Mouse (Mus musculus) ES-E14 (cell line): ENCODE measurements at regions not wholly inside any gene's neighbourhood (a gene's known extent, or its start where the extent isn't known, plus 50 kb on each side); places are given as distances from the start of the nearest gene placed in this dataset.

Source experiments
- DNase-seq: peaks from one replicate; pipeline ENCODE4 v3.0.0-alpha.2; 2013; ENCODE audit warnings: low read depth, low spot score
- H3K27ac ChIP-seq: 2 replicates; pipeline ENCODE4 v1.5.1; 2012; ENCODE audit warnings: low read depth, mild to moderate bottlenecking, low read length, moderate library complexity, mixed read lengths; ENCODE audit not compliant: poor library complexity, insufficient read depth, severe bottlenecking
- H3K36me3 ChIP-seq: 2 replicates; pipeline ENCODE4 v1.6.1; 2012; ENCODE audit warnings: mild to moderate bottlenecking, low read length, moderate library complexity, mixed read lengths; ENCODE audit not compliant: control insufficient read depth, poor library complexity, insufficient read depth, severe bottlenecking
- H3K4me1 ChIP-seq, 2 experiments: fragments of 150-350 bp in 1 of 2; sonication (generic) in 1 of 2; 2 replicates each; pipeline ENCODE4 v1.6.1; 2012; ENCODE audit warnings: low read length in 2 of 2, mild to moderate bottlenecking in 1 of 2, mixed read lengths in 1 of 2; ENCODE audit not compliant: control insufficient read depth in 2 of 2, insufficient read depth in 2 of 2, poor library complexity in 1 of 2
- H3K4me3 ChIP-seq, 2 experiments: fragments of 150-350 bp in 1 of 2; sonication (generic) in 1 of 2; 2 replicates each; pipeline ENCODE4 v1.5.1; 2012; ENCODE audit warnings: low read length in 2 of 2, low read depth in 1 of 2, mild to moderate bottlenecking in 1 of 2, mixed read lengths in 1 of 2; ENCODE audit not compliant: insufficient read depth in 1 of 2, poor library complexity in 1 of 2, severe bottlenecking in 1 of 2
- H3K9ac ChIP-seq: 2 replicates; pipeline ENCODE4 v1.6.1; 2012; ENCODE audit warnings: low read depth, mild to moderate bottlenecking, low read length, mixed read lengths; ENCODE audit not compliant: poor library complexity, insufficient read depth, severe bottlenecking
- H3K9me3 ChIP-seq: fragments of 150-350 bp; sonication (generic); 2 replicates; pipeline ENCODE4 v1.6.1; 2012; ENCODE audit warnings: low read depth, mild to moderate bottlenecking, low read length; ENCODE audit not compliant: control insufficient read depth, insufficient read depth
- CHD2 ChIP-seq: IDR thresholded peaks from 2 replicates; pipeline ENCODE4 v1.6.1; 2014; ENCODE audit warnings: mild to moderate bottlenecking, low read depth, low read length, inconsistent platforms
- HCFC1 ChIP-seq: IDR thresholded peaks from 2 replicates; pipeline ENCODE4 v1.6.1; 2012; ENCODE audit warnings: low read length, inconsistent platforms, borderline replicate concordance; ENCODE audit not compliant: insufficient read depth
- MAFK ChIP-seq: IDR thresholded peaks from 2 replicates; pipeline ENCODE4 v1.6.1; 2014; ENCODE audit warnings: mild to moderate bottlenecking, low read depth, low read length, inconsistent platforms; ENCODE audit not compliant: insufficient read depth
- ZC3H11A ChIP-seq: IDR thresholded peaks from 2 replicates; pipeline ENCODE4 v1.6.1; 2012; ENCODE audit warnings: low read depth, mild to moderate bottlenecking, inconsistent platforms, low read length, borderline replicate concordance
- ZNF384 ChIP-seq: IDR thresholded peaks from 2 replicates; pipeline ENCODE4 v1.6.1; 2012; ENCODE audit warnings: low read depth, low read length, inconsistent platforms
- in situ Hi-C, 2 experiments: fragments of 600-800 bp; cut with MboI; formaldehyde crosslinking; loops; one replicate each; pipeline ENCODE4 v1.15.1; 2025; ENCODE audit warnings: low sequenced_read_pairs in 2 of 2, inconsistent platforms in 1 of 2; ENCODE audit not compliant: unreplicated experiment in 2 of 2

- Histone ChIP-seq H3K4me1 (peaks cover 2 to 5% of the 10 kb centered on the region in 2 experiments; a peak in 2 of 4 replicates), H3K9ac (no peak overlapping the region), H3K36me3 (no peaks in the 10 kb centered on the region), H3K27ac (no peak overlapping the region), H3K9me3 (no peaks in the 10 kb centered on the region), H3K4me3 (no peak overlapping the region)
- in situ Hi-C loops: no loop called here
- TF ChIP-seq ZC3H11A (no peak), MAFK (no peak), CHD2 (no peak), ZNF384 (no peak), HCFC1 (no peak)
- no peak for DNase-seq
Measured at GRCm38 (mm10) chr12:12715956-12716669, 225.6 kb downstream of the Mycn start.

- H3K27ac ChIP-seq: no peak overlapping the region
- no peaks in the 10 kb centered on the region for H3K9me3 ChIP-seq
- no peak overlapping the region for H3K4me3 ChIP-seq
- in situ Hi-C loops: no loop called here
- no peak for TF ChIP-seq MAFK
- TF ChIP-seq CHD2: no peak
- TF ChIP-seq ZNF384: no peak
- TF ChIP-seq ZC3H11A: no peak
- TF ChIP-seq HCFC1: no peak
- peak; percentile 47 for DNase-seq
- no peak overlapping the region for H3K9ac ChIP-seq
- no peaks in the 10 kb centered on the region for H3K36me3 ChIP-seq
- peaks cover 2 to 5% of the 10 kb centered on the region in 2 experiments; a peak in 2 of 4 replicates for H3K4me1 ChIP-seq
Measured at GRCm38 (mm10) chr12:12715528-12715927, 226.2 kb downstream of the Mycn start.

DNA sequence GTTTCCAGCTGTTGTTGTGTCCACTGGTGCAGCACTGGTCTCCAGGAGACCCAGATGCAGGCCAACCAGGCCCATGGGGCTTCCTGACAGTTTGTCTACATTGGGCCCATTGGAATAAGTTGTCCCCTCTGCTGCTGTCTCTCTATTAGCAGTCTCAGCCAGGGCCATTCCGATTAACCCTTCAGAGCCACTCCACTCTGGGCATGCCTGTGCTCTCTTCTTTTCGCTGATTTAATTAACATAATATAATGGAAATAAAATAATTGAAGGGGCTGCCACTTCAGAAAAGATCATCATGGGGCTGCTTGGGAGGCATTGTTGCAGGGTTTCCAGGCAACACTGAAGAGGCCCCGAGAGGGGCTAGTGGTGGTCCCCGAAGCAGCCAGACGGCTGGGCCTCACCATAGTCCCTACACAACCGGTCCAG is 231.5 kb downstream of the Mycn start:
- H3K4me3 ChIP-seq: no peak overlapping the region
- no peak for DNase-seq
- no peak for TF ChIP-seq CHD2
- no peak for TF ChIP-seq MAFK
- no peak for TF ChIP-seq ZNF384
- TF ChIP-seq HCFC1: no peak
- TF ChIP-seq ZC3H11A: no peak
- no peaks in the 10 kb centered on the region for H3K36me3 ChIP-seq
- peaks cover 0 to 3% of the 10 kb centered on the region in 2 experiments; a peak in 2 of 4 replicates for H3K4me1 ChIP-seq
- H3K9ac ChIP-seq: no peak overlapping the region
- H3K9me3 ChIP-seq: no peaks in the 10 kb centered on the region
- no peak overlapping the region for H3K27ac ChIP-seq
- in situ Hi-C loops: no loop called here

DNA sequence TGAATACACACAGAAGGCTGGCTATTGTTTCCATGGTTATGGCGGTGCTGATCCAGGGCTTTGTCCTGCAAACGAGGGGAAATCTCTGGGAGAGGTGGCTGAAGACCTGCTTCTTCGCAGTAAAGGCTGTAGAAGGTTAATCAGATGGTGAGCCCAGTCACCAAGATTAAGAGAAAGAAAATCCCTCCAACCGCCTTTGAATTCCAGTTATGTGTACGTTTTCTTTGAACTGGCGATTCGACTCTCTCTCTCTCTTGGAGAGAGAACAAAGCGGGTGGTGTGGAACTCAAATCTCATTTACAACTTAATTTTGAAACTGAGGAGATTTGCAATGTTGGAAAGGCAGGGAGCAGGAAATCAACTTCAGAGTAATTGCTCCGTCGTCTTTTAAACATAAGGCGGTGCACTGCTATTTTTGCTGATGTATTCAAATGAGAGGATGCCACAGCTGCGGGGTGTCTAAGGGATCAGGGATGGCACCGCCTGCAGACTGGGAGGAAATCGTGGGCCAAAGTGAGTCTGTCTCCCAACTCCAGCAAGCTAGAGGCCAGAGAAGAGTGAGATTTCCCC is 232.7 kb downstream of the Mycn start:
- H3K4me3 ChIP-seq: no peak overlapping the region
- peaks cover 0 to 3% of the 10 kb centered on the region in 2 experiments; a peak in 2 of 4 replicates for H3K4me1 ChIP-seq
- no peaks in the 10 kb centered on the region for H3K9me3 ChIP-seq
- no peaks in the 10 kb centered on the region for H3K36me3 ChIP-seq
- H3K9ac ChIP-seq: no peak overlapping the region
- in situ Hi-C loops: no loop called here
- no peak for TF ChIP-seq ZNF384
- no peak for TF ChIP-seq ZC3H11A
- TF ChIP-seq HCFC1: no peak
- no peak for TF ChIP-seq CHD2
- no peak for TF ChIP-seq MAFK
- peak; percentile 35 for DNase-seq
- no peak overlapping the region for H3K27ac ChIP-seq
